Mouse (Mus musculus) cortical plate, adult 2 months (tissue): ENCODE measurements around the gene Ascl4.

Experiments
- CTCF ChIP-seq: fragments of 200-500 bp; IDR thresholded peaks from 2 replicates; pipeline ENCODE4 v1.5.1; 2011; ENCODE audit warnings: mild to moderate bottlenecking, control low read depth, low read length; ENCODE audit not compliant: insufficient read depth; ENCODE audit errors: extremely low read depth
- POLR2A ChIP-seq: fragments of 200-500 bp; IDR thresholded peaks from 2 replicates; pipeline ENCODE4 v1.6.1; 2011; ENCODE audit warnings: mild to moderate bottlenecking, low read length, control low read depth; ENCODE audit not compliant: insufficient read depth; ENCODE audit errors: extremely low read depth

- TF ChIP-seq CTCF, result no peak
- TF ChIP-seq POLR2A, result no peak
Observed at GRCm38 (mm10) chr10:85954429-85954828, 26.9 kb downstream of the Ascl4 start.
